Mouse (Mus musculus) CD4-positive, CD25-positive, alpha-beta regulatory T cell, adult 2 months (primary cell): Measurements from ENCODE around the gene Suclg2.
A peak's percentile ranks its signal among the peaks of the same experiment; 100 is the strongest.

Experiments used
- DNase-seq: peaks from one replicate; pipeline ENCODE4 v3.0.0-alpha.2; 2012; ENCODE audit warnings: low read depth, low spot score

Suclg2 gene

DNA sequence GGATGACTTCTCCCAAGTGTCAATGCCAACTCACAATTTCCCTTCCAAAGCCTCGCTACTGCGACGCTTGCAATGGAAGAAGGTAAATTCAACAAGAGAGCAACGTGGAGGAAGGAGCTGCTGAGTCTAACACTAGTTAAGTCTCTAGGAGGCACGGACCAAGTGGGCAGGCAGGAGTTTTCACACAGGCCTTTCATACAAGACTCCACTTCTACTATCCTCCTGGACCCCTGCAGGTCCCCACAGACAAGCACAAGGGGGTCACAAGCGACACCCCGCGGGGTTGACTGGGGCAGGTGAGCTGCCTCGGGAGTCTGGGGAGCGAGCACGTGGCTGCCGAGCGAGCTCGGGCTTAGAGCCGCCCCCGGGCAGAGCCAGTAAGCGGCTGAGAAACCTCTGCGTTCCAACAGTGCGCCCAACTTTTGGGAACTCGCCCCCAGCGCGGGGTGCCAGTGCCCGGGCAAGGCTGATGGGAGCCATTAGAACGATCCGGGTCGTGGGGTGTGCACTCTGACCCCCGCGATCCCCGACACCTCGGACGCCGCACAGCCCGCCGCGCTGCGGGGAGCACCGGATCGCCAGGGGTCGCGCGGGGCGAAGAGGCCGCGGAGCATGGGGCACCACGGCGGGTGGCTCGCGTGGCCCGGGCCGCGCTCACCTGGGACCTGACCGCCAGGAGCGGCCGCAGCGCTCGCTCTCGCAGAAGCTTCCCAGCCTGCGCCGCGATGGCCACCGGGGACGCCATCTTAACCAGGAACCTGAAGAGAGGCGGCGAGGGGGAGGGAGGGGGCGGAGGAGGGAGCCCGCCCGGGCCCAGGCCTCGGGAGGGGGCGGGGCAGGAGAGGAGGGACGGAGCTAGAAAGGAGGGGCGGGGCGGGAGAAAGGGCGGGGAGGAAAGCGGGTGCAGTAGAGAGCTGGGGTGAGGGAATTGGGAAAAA is at the start of gene Suclg2:
Gene Suclg2, minus strand, starts transcription at position 770 of the 938 bp plus-strand sequence.
- peak; percentile 93 for DNase-seq

- DNase-seq, result no peak
Observed at GRCm38 (mm10) chr6:95766566-95766965, 48.0 kb upstream of the Suclg2 start.

- no peak for DNase-seq
Observed at GRCm38 (mm10) chr6:95759558-95760172, 41.1 kb upstream of the Suclg2 start.

DNA sequence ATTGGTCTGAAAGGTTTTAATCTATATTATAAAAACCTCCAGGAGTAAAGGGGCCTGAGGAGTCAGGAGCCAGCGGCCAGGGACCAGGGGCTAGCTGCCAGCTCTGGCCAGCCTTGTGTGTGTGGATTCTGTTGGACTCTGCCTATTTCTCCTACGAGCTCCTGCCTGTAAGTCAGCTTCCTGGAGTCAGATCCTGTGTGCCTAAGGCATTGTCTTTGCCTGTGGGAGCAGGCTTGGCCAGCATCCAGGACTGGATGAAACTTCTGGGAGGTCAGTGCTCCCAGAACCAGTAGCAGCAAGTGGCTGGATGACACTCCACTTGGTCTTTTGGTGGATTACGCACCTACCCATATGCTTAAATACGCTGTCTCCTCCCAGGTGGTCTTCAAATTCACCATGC is 23.8 kb upstream of the Suclg2 start:
- no peak for DNase-seq

- DNase-seq, result no peak
Observed at GRCm38 (mm10) chr6:95731570-95732367, 13.2 kb upstream of the Suclg2 start.

GRCm38 (mm10) chr6:95729399-95729798 is 10.8 kb upstream of the Suclg2 start:
- no peak for DNase-seq

DNA sequence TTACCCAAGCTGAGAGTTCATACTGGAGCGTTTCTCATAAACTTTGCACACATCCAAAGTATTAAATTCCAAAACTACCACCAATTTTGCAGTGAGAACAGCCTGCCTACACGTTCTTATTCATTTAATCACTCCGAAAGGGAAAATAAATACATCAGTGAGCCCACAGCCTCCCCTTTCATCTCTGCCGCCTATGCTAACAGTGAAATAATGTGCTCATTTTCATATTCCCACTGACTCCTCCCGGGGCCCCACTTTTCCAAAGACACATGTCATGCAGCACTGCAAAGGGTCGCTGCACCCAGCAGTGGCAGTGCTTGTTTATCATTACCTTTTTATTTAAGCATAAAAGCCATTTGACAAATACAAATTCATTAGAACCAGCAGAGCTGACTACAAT is 6.7 kb upstream of the Suclg2 start:
- no peak for DNase-seq

DNA sequence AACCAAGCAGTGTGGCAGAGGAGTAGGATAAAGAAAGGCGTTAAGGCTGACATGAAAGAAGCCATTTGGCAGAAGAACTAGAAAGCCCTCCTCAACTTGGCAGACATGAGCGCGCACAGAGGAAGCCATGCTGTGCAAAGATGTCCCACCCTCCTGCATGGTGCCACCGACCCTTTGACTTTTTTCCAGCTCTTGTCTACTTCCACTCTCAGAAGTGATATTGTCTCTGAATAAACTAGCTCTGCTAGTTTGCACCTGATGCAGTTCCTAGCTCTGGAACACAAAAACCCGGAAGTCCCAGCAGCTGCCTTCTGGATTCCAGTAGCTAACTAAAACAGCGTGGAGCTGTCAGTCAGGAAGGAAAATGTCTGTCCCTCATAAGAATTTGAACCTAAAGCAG is 4.8 kb upstream of the Suclg2 start:
- DNase-seq, result no peak

GRCm38 (mm10) chr6:95719791-95720190 is 1.2 kb upstream of the Suclg2 start:
- no peak for DNase-seq

GRCm38 (mm10) chr6:95718969-95719333 is 351 bp upstream of the Suclg2 start:
- DNase-seq, result no peak

GRCm38 (mm10) chr6:95717071-95717470 is 1.5 kb downstream of the Suclg2 start:
- DNase-seq, result no peak

DNA sequence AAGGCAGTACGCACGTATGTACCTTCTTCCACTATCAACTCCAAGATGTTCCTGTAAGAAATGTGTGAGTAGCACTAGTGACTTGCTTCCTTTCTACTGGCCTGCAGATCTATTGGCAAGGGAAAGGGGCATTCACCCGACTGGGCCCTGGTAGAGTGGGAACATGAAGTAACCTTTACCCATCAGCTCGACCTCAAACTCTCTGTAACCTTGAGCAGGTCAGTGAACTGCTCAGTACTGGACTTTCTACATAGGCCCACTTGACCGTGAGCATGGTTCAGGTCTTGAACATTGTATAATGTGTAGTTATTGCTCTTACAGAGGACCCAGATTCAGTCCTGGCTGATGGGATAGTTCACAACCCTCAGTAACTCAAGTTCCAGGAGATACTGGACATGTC is 2.1 kb downstream of the Suclg2 start:
- DNase-seq, result no peak

- no peak for DNase-seq
Observed at GRCm38 (mm10) chr6:95713245-95713644, 5.4 kb downstream of the Suclg2 start.

DNA sequence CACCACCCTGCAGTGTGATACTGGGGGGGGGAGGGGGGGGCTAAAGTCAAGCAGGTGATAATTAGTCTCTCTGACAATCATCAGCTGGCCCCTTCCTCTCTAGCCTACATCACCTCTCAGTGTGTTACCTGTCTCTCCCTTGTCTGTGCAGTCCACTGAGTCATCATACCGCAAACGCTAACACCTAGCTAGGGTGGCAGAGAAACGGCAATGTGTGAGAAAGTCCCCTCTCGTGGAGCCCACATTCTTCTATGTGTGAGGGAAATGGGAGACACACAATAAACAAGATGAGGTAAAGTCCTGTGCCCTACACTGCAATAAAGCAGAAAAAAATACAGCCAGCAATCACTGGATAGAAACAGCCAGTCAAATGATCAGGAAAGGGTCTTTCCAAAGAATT is 6.5 kb downstream of the Suclg2 start:
- DNase-seq, result no peak

- DNase-seq, result no peak
Observed at GRCm38 (mm10) chr6:95711671-95712070, 6.9 kb downstream of the Suclg2 start.

GRCm38 (mm10) chr6:95710886-95711285 is 7.7 kb downstream of the Suclg2 start:
- DNase-seq, result no peak

DNA sequence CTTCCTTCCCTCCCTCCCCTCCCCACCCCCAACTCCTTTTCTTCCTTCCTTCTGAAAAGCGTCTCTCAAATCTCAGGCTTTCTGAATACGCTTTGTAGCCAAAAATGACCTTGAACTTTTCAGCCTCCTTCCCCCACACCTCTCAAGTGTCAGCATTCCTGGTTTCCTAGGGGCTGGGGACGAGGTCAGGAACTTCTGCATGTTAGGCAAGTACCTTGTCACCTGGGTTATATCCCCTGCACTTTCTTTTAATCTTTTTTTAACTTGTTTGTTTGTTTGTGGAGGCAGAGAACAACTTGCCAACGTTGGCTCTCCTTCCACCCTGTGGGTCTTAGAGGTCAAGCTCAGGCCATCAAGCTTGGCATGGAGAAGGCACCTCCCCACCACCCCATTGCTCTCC is 9.1 kb downstream of the Suclg2 start:
- DNase-seq, result no peak

DNA sequence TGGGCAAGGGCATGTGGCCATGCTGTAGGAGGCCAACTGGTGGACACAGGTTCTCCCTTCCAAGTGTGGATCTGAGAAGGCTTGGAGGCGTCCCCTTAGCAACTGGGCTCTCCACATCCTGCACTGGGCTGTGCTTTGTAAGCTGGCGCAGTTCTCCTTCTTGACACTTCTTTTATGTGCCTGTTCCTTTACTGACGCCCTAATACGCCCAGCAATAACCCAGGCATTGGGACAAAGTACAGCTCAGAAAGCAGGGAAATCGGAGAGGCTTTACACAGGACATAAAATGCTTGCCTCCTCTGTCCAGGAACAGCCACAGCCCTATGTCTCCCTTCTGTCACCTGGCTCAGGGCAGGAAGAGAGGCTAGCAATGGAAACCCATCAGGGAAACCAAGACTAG is 9.5 kb downstream of the Suclg2 start:
- no peak for DNase-seq

DNA sequence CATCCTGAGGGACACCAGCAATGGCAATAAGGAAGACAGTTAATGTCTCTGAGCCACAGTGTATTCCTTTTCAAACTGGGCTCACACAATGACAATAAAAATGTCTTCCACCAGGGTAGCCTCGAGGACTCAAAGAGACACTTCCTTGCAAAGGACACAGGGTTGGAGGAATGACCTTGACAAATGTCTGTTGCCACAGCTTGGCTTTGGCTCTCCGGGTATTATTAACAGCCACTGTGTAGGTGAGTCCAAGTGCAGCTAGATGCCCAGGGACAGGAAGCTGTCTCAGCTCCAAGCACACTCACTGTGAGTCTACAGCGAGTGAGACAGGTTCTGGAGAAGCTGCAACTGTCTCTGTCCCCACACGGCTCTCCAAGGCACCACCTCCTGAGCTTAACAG is 14.0 kb downstream of the Suclg2 start:
- no peak for DNase-seq

DNA sequence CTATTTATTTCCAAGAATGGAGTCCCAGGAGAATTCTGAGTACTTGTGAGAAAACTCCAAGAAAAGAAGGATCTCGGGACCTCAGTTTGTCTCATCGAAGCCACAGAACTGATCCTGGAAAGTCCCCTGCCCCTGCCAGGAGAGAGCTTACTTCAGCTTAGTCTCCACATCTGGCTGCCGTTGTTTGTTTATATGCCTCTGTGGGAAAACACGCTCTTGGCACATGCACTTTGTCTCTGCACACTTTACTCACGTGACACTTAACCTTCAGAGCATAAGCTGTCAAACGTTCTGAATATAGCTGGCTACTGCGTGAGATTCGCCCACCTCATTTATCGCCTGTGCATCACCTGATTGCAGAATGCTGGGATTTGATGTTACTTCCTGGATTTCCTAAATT is 16.4 kb downstream of the Suclg2 start:
- no peak for DNase-seq

DNA sequence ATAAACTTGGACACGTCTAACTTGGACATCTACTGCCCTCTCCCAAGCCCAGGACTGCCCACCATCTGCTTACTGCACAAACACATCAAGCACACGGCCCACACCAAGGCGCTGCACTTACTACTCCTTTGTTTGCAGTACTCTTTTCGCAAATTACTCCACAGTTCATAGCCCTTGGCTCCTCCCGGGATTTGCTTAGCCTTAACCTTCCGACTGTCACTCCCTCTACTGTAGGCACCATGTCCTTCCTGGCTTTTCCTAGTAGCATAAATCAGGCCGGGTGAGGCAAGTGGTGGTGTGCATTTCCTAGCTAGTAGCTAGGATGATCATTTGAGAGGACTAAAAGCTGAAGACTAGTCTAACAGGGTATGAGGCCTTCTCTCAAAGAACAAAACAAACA is 16.8 kb downstream of the Suclg2 start:
- no peak for DNase-seq

DNA sequence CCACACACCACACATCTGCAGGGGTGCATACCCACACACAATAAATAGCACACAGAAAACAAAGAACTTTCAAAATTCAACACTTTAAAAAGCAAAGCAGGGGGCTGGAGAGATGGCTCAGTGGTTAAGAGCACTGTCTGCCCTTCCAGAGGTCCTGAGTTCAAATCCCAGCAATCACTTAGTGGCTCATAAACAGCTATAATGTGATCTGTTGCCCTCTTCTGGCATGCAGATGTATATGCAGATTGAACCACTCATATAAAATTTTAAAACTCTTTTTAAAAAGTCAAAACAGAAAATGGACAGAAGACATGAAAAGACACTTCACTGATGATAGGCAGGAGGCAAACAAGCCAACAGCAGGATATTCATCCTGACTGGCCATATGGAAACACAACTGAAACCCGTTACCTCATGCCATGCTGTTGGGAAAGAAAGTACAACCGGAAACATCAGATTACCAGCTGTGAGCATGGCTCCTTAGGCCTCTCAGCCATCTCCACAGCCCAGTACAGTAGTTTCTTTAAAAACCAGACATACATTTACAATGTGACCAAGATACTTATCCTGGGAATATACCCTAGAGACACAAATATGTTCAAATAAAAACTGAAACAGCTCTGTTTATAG is 17.5 kb downstream of the Suclg2 start:
- DNase-seq, result no peak
